Mouse (Mus musculus): ENCODE data around the gene Cpsf6. TPM values are rescaled to one million over a fixed set of nuclear protein-coding genes. Genes with fewer than 3 reads are reported as not detected.

Gene Cpsf6
- polyA plus RNA-seq (2014; fragmentation: Nextera tagmentation; extraction: Ambion mirVana) = 235 and 238 TPM in 2 replicates

GRCm38 (mm10) chr10:117379908-117380307 is at the start of gene Cpsf6:
Gene Cpsf6, minus strand, starts transcription at chr10:117380015.
- no peaks in the 10 kb centered on the region for H3K27me3 ChIP-seq (ENCODE audit: control insufficient read depth, insufficient read depth, low read length)
- no peaks in the 10 kb centered on the region for H3K36me3 ChIP-seq (ENCODE audit: control insufficient read depth, insufficient read depth, low read length)
- ATAC-seq (ENCODE audit: low FRiP score) (no peak), DNase-seq (ENCODE audit: low spot score, missing footprints) (no peak)
- no peaks in the 10 kb centered on the region for H3K9me3 ChIP-seq (ENCODE audit: control insufficient read depth, low read length)
- no peak within 1 kb of the TSS for H3K27ac ChIP-seq (ENCODE audit: low read depth, low read length)
- H3K9ac ChIP-seq (ENCODE audit: low read length) = no peak within 1 kb of the TSS
- peaks cover 7% of the 10 kb centered on the region; the same call in 1 of the 2 replicates for H3K4me1 ChIP-seq (ENCODE audit: control insufficient read depth, insufficient read depth, low read length)
- 91% methylated on average over 6 of the region's 6 CpGs for WGBS
- H3K4me3 ChIP-seq (ENCODE audit: low read depth, low read length) = no peak within 1 kb of the TSS
- H3K4me2 ChIP-seq = no peak within 1 kb of the TSS

DNA sequence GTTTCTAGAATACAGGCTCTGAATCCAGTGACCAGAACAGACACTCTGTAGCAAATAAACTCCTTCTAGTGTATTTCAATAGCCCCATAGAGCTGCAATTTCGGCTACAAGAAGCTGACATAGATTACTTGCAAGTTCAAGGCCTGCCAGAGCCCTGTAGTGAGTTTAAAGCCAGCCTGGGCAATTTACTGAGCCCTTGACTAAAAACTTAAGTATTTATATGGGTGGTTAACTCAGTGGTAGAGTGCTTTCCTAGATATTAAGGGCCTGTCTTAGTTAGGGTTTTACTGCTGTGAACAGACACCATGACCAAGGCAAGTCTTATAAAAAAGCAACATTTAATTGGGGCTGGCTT is 46.8 kb upstream of the Cpsf6 start:
- no peak overlapping the region for H3K27ac ChIP-seq (ENCODE audit: low read depth, low read length)
- ATAC-seq (ENCODE audit: low FRiP score) = no peak

GRCm38 (mm10) chr10:117425907-117426614 is 46.2 kb upstream of the Cpsf6 start:
- peak; percentile 94 for ATAC-seq (ENCODE audit: low FRiP score)
- Histone ChIP-seq H3K27me3 (ENCODE audit: control insufficient read depth, insufficient read depth, low read length) (no peaks in the 10 kb centered on the region), H3K9me3 (ENCODE audit: control insufficient read depth, low read length) (no peaks in the 10 kb centered on the region), H3K27ac (ENCODE audit: low read depth, low read length) (0 out of 2 replicates have a peak overlapping the region, but pooled peaks have one; percentile 7), H3K9ac (ENCODE audit: low read length) (no peak overlapping the region), H3K4me2 (no peak overlapping the region), H3K4me3 (ENCODE audit: low read depth, low read length) (no peak overlapping the region), H3K36me3 (ENCODE audit: control insufficient read depth, insufficient read depth, low read length) (no peaks in the 10 kb centered on the region), H3K4me1 (ENCODE audit: control insufficient read depth, insufficient read depth, low read length) (peaks cover 4% of the 10 kb centered on the region; the same call in 1 of the 2 replicates)
- peak; percentile 94 for DNase-seq (ENCODE audit: low spot score, missing footprints)
- WGBS = 30% methylated on average over 11 of the region's 11 CpGs

More for the DNA sequence above, 46.8 kb upstream of the Cpsf6 start:
- Histone ChIP-seq H3K9me3 (ENCODE audit: control insufficient read depth, low read length) (no peaks in the 10 kb centered on the region), H3K4me1 (ENCODE audit: control insufficient read depth, insufficient read depth, low read length) (peaks cover 4% of the 10 kb centered on the region; the same call in 1 of the 2 replicates), H3K36me3 (ENCODE audit: control insufficient read depth, insufficient read depth, low read length) (no peaks in the 10 kb centered on the region), H3K4me2 (no peak overlapping the region), H3K9ac (ENCODE audit: low read length) (no peak overlapping the region), H3K27me3 (ENCODE audit: control insufficient read depth, insufficient read depth, low read length) (no peaks in the 10 kb centered on the region), H3K4me3 (ENCODE audit: low read depth, low read length) (no peak overlapping the region)
- 85% methylated on average over 1 of the region's 1 CpGs for WGBS
- no peak for DNase-seq (ENCODE audit: low spot score, missing footprints)

GRCm38 (mm10) chr10:117425013-117425412 is 45.2 kb upstream of the Cpsf6 start:
- no peaks in the 10 kb centered on the region for H3K36me3 ChIP-seq (ENCODE audit: control insufficient read depth, insufficient read depth, low read length)
- no peak overlapping the region for H3K4me3 ChIP-seq (ENCODE audit: low read depth, low read length)
- H3K4me1 ChIP-seq (ENCODE audit: control insufficient read depth, insufficient read depth, low read length) = peaks cover 4% of the 10 kb centered on the region; the same call in 1 of the 2 replicates
- ATAC-seq (ENCODE audit: low FRiP score) = no peak
- H3K27ac ChIP-seq (ENCODE audit: low read depth, low read length) = no peak overlapping the region
- 92% methylated on average over 5 of the region's 5 CpGs for WGBS
- H3K9me3 ChIP-seq (ENCODE audit: control insufficient read depth, low read length) = no peaks in the 10 kb centered on the region
- no peak for DNase-seq (ENCODE audit: low spot score, missing footprints)
- H3K9ac ChIP-seq (ENCODE audit: low read length) = no peak overlapping the region
- H3K4me2 ChIP-seq = no peak overlapping the region
- H3K27me3 ChIP-seq (ENCODE audit: control insufficient read depth, insufficient read depth, low read length) = no peaks in the 10 kb centered on the region

DNA sequence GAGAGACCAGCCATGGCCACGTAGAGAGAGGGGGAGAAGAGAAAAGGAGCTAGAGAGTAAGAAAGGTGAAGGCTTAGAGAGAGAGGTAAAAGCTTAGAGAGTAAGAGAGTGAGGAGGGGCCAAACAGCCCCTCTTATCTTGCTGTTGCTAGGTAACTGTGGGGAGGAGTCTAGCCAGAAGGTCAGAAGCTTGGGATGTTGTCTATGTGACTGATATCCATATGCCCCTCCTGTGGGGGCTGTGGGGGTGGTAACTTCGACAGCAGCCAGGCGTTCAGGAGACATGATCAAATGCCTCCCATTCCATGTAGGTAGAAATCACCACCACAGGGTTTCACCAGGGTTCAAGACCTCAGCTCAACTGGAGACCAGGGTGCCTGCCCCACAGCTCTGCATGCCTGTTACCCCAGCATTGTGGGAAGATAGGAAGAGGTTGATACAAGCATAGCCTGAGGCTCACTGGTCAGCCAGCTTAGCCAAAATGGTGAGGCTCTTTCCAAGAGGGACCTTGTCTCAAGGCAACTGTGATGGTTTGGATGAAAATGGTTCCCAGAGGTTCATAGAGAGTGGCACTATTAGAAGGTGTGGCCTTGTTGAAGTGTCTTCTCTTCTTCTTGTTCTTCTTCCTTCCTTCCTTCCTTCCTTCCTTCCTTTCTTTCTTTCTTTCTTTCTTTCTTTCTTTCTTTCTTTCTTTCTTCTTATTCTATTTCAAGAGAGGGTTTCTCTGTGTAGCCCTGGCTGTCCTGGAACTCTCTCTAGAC is 44.5 kb upstream of the Cpsf6 start:
- Histone ChIP-seq H3K27me3 (ENCODE audit: control insufficient read depth, insufficient read depth, low read length) (no peaks in the 10 kb centered on the region), H3K9me3 (ENCODE audit: control insufficient read depth, low read length) (no peaks in the 10 kb centered on the region), H3K4me3 (ENCODE audit: low read depth, low read length) (no peak overlapping the region), H3K27ac (ENCODE audit: low read depth, low read length) (no peak overlapping the region), H3K4me1 (ENCODE audit: control insufficient read depth, insufficient read depth, low read length) (peaks cover 4% of the 10 kb centered on the region; the same call in 1 of the 2 replicates), H3K36me3 (ENCODE audit: control insufficient read depth, insufficient read depth, low read length) (no peaks in the 10 kb centered on the region), H3K9ac (ENCODE audit: low read length) (no peak overlapping the region), H3K4me2 (no peak overlapping the region)
- WGBS = 74% methylated on average over 3 of the region's 3 CpGs
- DNase-seq (ENCODE audit: low spot score, missing footprints) (no peak), ATAC-seq (ENCODE audit: low FRiP score) (no peak)

GRCm38 (mm10) chr10:117423025-117424002 is 43.5 kb upstream of the Cpsf6 start:
- H3K27me3 ChIP-seq (ENCODE audit: control insufficient read depth, insufficient read depth, low read length) = no peaks in the 10 kb centered on the region
- H3K4me3 ChIP-seq (ENCODE audit: low read depth, low read length) = no peak overlapping the region
- no peaks in the 10 kb centered on the region for H3K9me3 ChIP-seq (ENCODE audit: control insufficient read depth, low read length)
- 86% methylated on average over 17 of the region's 17 CpGs for WGBS
- H3K9ac ChIP-seq (ENCODE audit: low read length) = no peak overlapping the region
- H3K36me3 ChIP-seq (ENCODE audit: control insufficient read depth, insufficient read depth, low read length) = no peaks in the 10 kb centered on the region
- no peak for ATAC-seq (ENCODE audit: low FRiP score)
- DNase-seq (ENCODE audit: low spot score, missing footprints) = no peak
- no peak overlapping the region for H3K4me2 ChIP-seq
- H3K27ac ChIP-seq (ENCODE audit: low read depth, low read length) = no peak overlapping the region
- peaks cover 4% of the 10 kb centered on the region; the same call in 1 of the 2 replicates for H3K4me1 ChIP-seq (ENCODE audit: control insufficient read depth, insufficient read depth, low read length)

GRCm38 (mm10) chr10:117422174-117422808 is 42.5 kb upstream of the Cpsf6 start:
- no peaks in the 10 kb centered on the region for H3K9me3 ChIP-seq (ENCODE audit: control insufficient read depth, low read length)
- H3K4me3 ChIP-seq (ENCODE audit: low read depth, low read length) = no peak overlapping the region
- H3K4me2 ChIP-seq = no peak overlapping the region
- DNase-seq (ENCODE audit: low spot score, missing footprints) (no peak), ATAC-seq (ENCODE audit: low FRiP score) (no peak)
- no peaks in the 10 kb centered on the region for H3K36me3 ChIP-seq (ENCODE audit: control insufficient read depth, insufficient read depth, low read length)
- H3K27ac ChIP-seq (ENCODE audit: low read depth, low read length) = no peak overlapping the region
- no peak overlapping the region for H3K9ac ChIP-seq (ENCODE audit: low read length)
- H3K27me3 ChIP-seq (ENCODE audit: control insufficient read depth, insufficient read depth, low read length) = no peaks in the 10 kb centered on the region
- peaks cover 6% of the 10 kb centered on the region; the same call in 1 of the 2 replicates for H3K4me1 ChIP-seq (ENCODE audit: control insufficient read depth, insufficient read depth, low read length)
- WGBS = 88% methylated on average over 6 of the region's 6 CpGs

- Histone ChIP-seq H3K4me2 (no peak overlapping the region), H3K36me3 (ENCODE audit: control insufficient read depth, insufficient read depth, low read length) (no peaks in the 10 kb centered on the region), H3K9me3 (ENCODE audit: control insufficient read depth, low read length) (no peaks in the 10 kb centered on the region), H3K27ac (ENCODE audit: low read depth, low read length) (no peak overlapping the region), H3K4me1 (ENCODE audit: control insufficient read depth, insufficient read depth, low read length) (peaks cover 7% of the 10 kb centered on the region; the same call in 1 of the 2 replicates), H3K27me3 (ENCODE audit: control insufficient read depth, insufficient read depth, low read length) (no peaks in the 10 kb centered on the region), H3K9ac (ENCODE audit: low read length) (no peak overlapping the region), H3K4me3 (ENCODE audit: low read depth, low read length) (no peak overlapping the region)
- ATAC-seq (ENCODE audit: low FRiP score) (no peak), DNase-seq (ENCODE audit: low spot score, missing footprints) (no peak)
- 88% methylated on average over 7 of the region's 7 CpGs for WGBS
These were observed 41.7 kb upstream of the Cpsf6 start for GRCm38 (mm10) chr10:117421283-117422107.

All from midbrain, embryonic 11.5 days (tissue).